Mouse (Mus musculus): Measurements from ENCODE around the gene 4930579F01Rik. TPM values are rescaled to one million over a fixed set of nuclear protein-coding genes. Genes with fewer than 3 reads are reported as not detected.

The 4930579F01Rik gene
- total RNA-seq, 2 experiments from 2014 or later = not detected

DNA sequence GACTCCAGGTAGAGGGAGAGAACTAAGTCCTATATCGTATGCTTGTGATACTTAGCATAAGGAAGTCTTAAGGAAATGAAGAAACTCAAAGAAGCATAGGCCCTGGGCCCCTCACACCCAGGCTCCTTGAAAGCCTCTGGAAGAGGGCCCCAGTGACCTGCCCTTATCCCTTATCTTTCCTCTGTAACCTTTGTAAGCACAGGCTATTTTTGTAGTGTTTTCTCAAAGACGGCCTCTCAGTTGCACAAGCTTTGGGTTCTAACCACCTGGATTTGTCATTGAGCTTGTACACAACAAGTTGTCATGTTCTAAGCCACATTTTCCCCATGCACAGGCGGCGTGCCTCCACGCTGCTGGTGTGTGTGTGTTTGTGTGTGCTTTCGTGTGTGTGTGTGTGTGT, 64.5 kb downstream of the 4930579F01Rik start:
- no peak for DNase-seq (ENCODE audit: extremely low spot score in 1 of 2, low spot score in 2 of 2)
- intact Hi-C loops (cut with DNase I) = no loop called here

DNA sequence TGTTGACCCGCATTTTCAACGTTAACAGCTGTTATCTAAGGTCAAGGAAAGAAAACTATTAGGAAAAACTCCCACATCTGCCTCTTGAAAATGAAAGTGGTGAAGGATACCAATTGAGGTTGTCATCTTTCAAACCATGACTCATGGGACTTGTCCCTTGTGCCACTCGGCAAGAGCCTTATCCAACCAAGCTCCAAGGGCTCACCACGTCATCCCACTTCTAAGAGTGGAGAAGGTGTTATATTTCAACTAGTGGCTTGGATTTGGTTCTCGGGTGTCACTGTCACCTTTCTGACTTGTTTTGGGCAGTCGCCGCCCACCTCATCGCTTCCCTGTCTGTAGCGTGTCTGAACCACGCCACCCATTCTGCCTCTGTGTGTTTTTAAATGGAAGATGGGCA, 69.8 kb downstream of the 4930579F01Rik start:
- intact Hi-C loops (cut with DNase I) = no loop called here
- DNase-seq (ENCODE audit: extremely low spot score in 1 of 2, low spot score in 2 of 2) = no peak

DNA sequence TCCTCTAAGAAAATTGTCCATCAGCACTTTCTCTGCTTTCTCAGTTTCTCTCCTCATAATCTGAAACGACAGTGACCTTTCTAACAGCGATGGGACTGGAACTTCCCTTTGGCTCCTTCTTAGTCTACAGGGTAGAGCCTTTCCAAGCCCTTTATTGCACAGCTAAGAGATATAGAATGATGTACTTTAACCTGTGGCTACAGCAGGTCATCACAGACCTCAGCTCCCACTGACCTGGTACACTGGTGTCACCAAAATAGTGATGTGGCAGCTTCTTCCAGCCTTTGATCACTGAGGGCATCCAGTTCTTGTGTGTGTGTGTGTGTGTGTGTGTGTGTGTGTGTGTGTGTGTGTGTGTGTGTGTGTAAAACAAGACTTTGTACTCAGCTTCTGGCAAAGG, 72.2 kb downstream of the 4930579F01Rik start:
- no peak for DNase-seq (ENCODE audit: extremely low spot score in 1 of 2, low spot score in 2 of 2)
- intact Hi-C loops (cut with DNase I) = no loop called here

DNA sequence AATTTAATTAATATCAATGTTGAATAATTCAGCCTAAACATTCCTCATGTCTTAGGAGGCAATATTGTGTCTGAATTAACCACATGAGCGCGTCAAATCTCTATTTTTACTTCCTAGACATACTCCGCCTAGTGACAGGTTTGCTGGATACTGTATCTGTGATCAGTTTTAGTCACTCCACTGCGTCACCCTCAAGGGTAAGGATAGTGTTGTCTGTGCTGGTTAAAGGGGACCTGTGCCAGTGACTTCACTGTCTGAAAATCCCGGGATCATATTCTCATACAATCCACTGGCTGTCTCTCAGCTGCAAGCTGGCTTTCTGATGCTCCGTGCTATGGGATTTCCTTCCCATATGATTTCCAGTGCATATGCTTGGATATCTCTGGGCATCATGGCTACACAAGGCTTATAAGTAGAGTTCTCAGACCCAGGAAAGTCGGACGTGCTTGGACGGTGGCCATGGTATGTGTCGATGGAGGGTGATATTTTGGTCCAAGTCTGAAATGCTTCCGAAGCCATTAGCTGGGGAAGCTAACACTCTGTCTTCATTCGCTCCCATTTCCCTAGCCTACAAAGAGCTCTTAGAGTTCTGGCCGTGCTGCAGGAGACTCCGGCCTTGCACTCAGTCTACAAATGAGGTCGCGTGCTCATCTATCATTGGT, 74.0 kb downstream of the 4930579F01Rik start:
- intact Hi-C loops (cut with DNase I) = no loop called here
- DNase-seq (ENCODE audit: extremely low spot score in 1 of 2, low spot score in 2 of 2) = no peak

DNA sequence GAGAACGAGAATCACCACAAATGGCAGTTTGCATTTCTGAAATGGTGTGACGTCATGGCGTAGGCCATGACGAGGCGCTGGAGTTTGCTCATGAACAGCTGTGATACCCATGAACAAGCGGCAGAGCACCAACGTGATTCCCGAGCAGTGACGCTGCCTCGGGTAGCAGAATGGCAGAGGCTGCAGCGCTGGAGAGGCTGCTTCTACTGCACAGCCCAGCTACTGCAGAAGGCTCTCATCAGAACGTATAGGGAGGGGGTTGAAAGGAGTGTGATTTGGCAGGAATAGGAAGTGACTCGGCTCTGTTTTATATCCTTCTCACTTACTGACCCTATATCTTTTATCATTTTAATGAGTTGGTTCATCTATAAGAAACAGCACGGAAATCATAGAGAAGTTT, 74.8 kb downstream of the 4930579F01Rik start:
- intact Hi-C loops (cut with DNase I) = no loop called here
- no peak for DNase-seq (ENCODE audit: extremely low spot score in 1 of 2, low spot score in 2 of 2)

DNA sequence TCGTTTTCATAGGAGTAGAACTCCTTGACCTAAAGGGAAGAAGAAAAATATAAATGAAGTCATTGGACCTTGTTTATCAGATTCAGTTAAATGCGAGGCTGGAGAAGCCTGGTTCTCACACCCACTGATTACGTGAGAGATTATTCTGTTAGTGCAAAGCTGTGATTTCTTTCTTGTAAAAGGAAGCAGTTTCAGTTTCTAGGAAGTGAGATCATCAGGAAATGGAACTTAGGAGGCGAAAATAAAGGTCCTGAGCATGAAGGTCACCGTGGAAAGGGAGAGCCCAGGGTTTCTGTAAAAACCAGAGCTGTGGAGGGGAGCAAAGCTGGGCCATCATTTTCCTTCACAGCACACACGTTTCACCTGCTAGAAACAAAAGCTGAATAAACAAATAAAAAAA, 75.2 kb downstream of the 4930579F01Rik start:
- DNase-seq (ENCODE audit: extremely low spot score in 1 of 2, low spot score in 2 of 2) = no peak
- intact Hi-C loops (cut with DNase I) = no loop called here

DNA sequence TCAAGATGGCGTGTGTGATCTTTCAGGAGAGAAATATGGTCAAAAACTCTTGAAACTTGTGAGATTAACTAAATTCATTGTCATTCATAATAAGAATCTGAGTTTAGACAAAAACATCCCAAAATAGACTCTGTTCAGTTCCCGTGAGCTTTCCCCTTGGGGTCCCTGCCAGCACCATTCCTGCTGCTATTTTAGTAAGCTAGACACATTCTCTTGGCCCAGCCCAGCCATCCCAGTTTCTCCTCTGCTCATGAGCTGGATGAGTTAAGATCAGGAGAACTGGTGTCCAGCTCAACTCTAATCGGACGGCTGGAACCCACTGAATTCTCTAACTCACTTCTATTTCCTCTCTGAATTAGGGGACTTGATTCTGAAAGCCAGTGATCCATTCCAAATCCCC, 76.8 kb downstream of the 4930579F01Rik start:
- no peak for DNase-seq (ENCODE audit: extremely low spot score in 1 of 2, low spot score in 2 of 2)
- intact Hi-C loops (cut with DNase I) = no loop called here

DNA sequence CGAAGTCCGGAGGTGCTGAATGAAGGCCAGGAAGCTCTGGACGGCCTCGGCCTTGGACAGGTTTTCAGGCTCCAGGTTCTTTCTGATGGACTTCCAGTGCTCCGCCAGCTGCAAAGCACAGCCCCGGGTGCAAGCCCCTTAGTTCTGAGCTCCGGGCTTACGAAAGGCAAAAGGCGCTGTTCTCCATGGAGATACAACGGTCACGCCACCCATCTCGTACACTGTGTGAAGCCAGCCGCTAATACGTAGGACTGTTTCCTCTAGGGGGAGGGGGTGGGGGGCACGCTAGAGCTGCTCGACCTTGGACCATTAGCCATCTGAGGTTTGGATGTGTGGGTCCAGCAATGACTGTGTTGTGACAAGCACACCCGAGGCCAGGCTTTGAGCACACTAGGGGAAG, 79.5 kb downstream of the 4930579F01Rik start:
- intact Hi-C loops (cut with DNase I) = no loop called here
- no peak for DNase-seq (ENCODE audit: extremely low spot score in 1 of 2, low spot score in 2 of 2)

Other genes starting within 250 kb of the 4930579F01Rik start
- 1 to 10 TPM; 2.4 to 4.0 TPM for gene Dapp1, start 212.3 kb downstream of the 4930579F01Rik start, total RNA-seq (2021)
- gene 1110002E22Rik, start 128.8 kb downstream of the 4930579F01Rik start, total RNA-seq (2021) = 1 to 10 TPM; 1.7 to 3.9 TPM
- gene Gm5105, start 126.4 kb downstream of the 4930579F01Rik start, total RNA-seq (2021) = not detected
- 1 to 10 TPM; 4.1 to 7.7 TPM for gene Trmt10a, start 50.4 kb downstream of the 4930579F01Rik start, total RNA-seq (2021)
- gene Mttp, start 48.9 kb downstream of the 4930579F01Rik start, total RNA-seq (2021) = 1 to 10 TPM; 4.4 to 4.9 TPM
- gene Adh7, start 23.9 kb upstream of the 4930579F01Rik start, total RNA-seq (2021) = under 1 TPM; 0.10 to 0.49 TPM
- gene Adh1, start 67.2 kb upstream of the 4930579F01Rik start, total RNA-seq (2021) = 1 to 10 TPM; 2.0 to 3.4 TPM
- not detected for gene Adh6a, start 119.5 kb upstream of the 4930579F01Rik start, total RNA-seq (2021)
- gene Adh6b, start 147.9 kb upstream of the 4930579F01Rik start, total RNA-seq (2021) = not detected
- gene Adh4, start 221.6 kb upstream of the 4930579F01Rik start, total RNA-seq (2021) = not detected
- 10 to 100 TPM; 82.8 to 83.2 TPM for gene Adh5, start 249.3 kb upstream of the 4930579F01Rik start, total RNA-seq (2021)

All from left cerebral cortex, postnatal 10 days (tissue).